Mouse (Mus musculus) neural tube, embryonic 13.5 days (tissue): ENCODE measurements around the gene Rpl10a. TPM values are rescaled to one million over a fixed set of nuclear protein-coding genes. Genes with fewer than 3 reads are reported as not detected.
"Not testable (repeated sequence)": the region's sequence is repeated elsewhere in the genome, so short reads cannot be mapped to it uniquely, and the experiment has no call there.

Experiments
- ATAC-seq: fragments of 200-750 bp; cut with Nextera tagmentation; 2 replicates; pipeline ENCODE4 v1.8.0; 2017; ENCODE audit warnings: low read depth, mild to moderate bottlenecking, moderate TSS enrichment, moderate library complexity
- H3K27ac ChIP-seq: fragments of 300-500 bp; sonication (generic); replicated peaks from 2 replicates; pipeline ENCODE4 v1.5.1; 2015; ENCODE audit warnings: moderate library complexity, mild to moderate bottlenecking, inconsistent platforms
- H3K27me3 ChIP-seq: fragments of 300-500 bp; sonication (generic); 2 replicates; pipeline ENCODE4 v1.6.1; 2015; ENCODE audit warnings: mild to moderate bottlenecking, inconsistent platforms
- H3K36me3 ChIP-seq: fragments of 300-500 bp; sonication (generic); 2 replicates; pipeline ENCODE4 v1.6.1; 2015; ENCODE audit warnings: mild to moderate bottlenecking, inconsistent platforms
- H3K4me1 ChIP-seq: fragments of 300-500 bp; sonication (generic); replicated peaks from 2 replicates; pipeline ENCODE4 v1.6.1; 2015; ENCODE audit warnings: inconsistent platforms
- H3K4me2 ChIP-seq: fragments of 300-500 bp; sonication (generic); 2 replicates; pipeline ENCODE4 v1.6.1; 2015; ENCODE audit warnings: inconsistent platforms, mild to moderate bottlenecking, moderate library complexity
- H3K4me3 ChIP-seq: fragments of 300-500 bp; sonication (generic); 2 replicates; pipeline ENCODE4 v1.5.1; 2015; ENCODE audit warnings: mild to moderate bottlenecking, inconsistent platforms
- H3K9ac ChIP-seq: fragments of 300-500 bp; sonication (generic); 2 replicates; pipeline ENCODE4 v1.6.1; 2015; ENCODE audit warnings: moderate library complexity, mild to moderate bottlenecking, inconsistent platforms
- H3K9me3 ChIP-seq: fragments of 300-500 bp; sonication (generic); 2 replicates; pipeline ENCODE4 v1.6.1; 2016; ENCODE audit warnings: inconsistent platforms
- WGBS: fragments of 180-500 bp; shearing (Covaris S2); methylation state at CpG from one replicate; pipeline ENCODE4 v1.1.7; 2015; 5-methylcytosine and 5-hydroxymethylcytosine counted together
- polyA plus RNA-seq: library from polyadenylated mRNA; unstranded; fragments of >200 nt; fragmentation: Nextera tagmentation; extraction: Ambion mirVana; gene quantifications from 2 replicates; pipeline ENCODE4 v1.2.1, GENCODE M21; 2015

Gene Rpl10a
- polyA plus RNA-seq, 1 experiment from 2014 or later: 381 TPM

DNA sequence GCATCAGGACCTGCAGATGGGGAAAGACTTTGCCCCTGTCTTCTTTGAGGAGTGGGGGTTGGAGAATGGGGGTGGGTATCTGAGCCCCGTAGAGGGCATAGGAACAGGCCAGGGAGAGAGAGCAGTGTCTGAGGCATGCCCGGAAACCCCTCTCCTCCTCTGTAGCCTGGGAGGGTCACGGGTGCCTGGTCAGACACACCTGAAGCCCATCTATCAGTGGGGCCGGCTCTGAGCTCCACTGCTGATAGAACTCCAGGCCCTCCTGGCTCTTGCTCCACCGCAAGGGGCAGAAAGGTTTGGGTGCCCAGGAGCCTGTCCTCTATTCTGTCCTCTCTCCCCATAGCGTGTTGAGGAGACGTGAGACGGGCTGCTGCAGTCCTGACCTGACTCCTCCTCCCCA lies 2.5 kb upstream of the Rpl10a start:
- no peaks in the 10 kb centered on the region; the same call in 1 of the 2 replicates for H3K9me3 ChIP-seq
- WGBS: 92% methylated on average over 8 of the region's 8 CpGs
- ATAC-seq: no peak
- no peaks in the 10 kb centered on the region for H3K27me3 ChIP-seq
- H3K4me1 ChIP-seq: peaks cover 23% of the 10 kb centered on the region
- no peak overlapping the region for H3K9ac ChIP-seq
- H3K4me2 ChIP-seq: no peak overlapping the region
- no peak overlapping the region for H3K4me3 ChIP-seq
- H3K36me3 ChIP-seq: peaks cover 39% of the 10 kb centered on the region
- no peak overlapping the region for H3K27ac ChIP-seq

- Histone ChIP-seq H3K9me3 (no peaks in the 10 kb centered on the region; the same call in 1 of the 2 replicates), H3K27me3 (no peaks in the 10 kb centered on the region), H3K4me2 (no peak overlapping the region), H3K4me3 (no peak overlapping the region), H3K36me3 (peaks cover 40% of the 10 kb centered on the region), H3K4me1 (peaks cover 28% of the 10 kb centered on the region), H3K9ac (peak overlapping the region; percentile 84), H3K27ac (no peak overlapping the region; the same call in 1 of the 2 replicates)
- 85% methylated on average over 3 of the region's 3 CpGs for whole genome bisulfite sequencing
- no peak for ATAC-seq
Observed at GRCm38 (mm10) chr17:28326951-28327350, 1.3 kb upstream of the Rpl10a start.

GRCm38 (mm10) chr17:28327673-28328325 lies 472 bp upstream of the Rpl10a start:
- no peaks in the 10 kb centered on the region for H3K27me3 ChIP-seq
- peaks cover 40% of the 10 kb centered on the region for H3K36me3 ChIP-seq
- H3K4me2 ChIP-seq: peak overlapping the region; percentile 96
- H3K27ac ChIP-seq: peak overlapping the region; percentile 96
- H3K4me1 ChIP-seq: peaks cover 28% of the 10 kb centered on the region
- peak; percentile 73 for ATAC-seq
- 9% methylated on average over 22 of the region's 22 CpGs for WGBS
- H3K9me3 ChIP-seq: no peaks in the 10 kb centered on the region; the same call in 1 of the 2 replicates
- H3K4me3 ChIP-seq: peak overlapping the region; percentile 94
- H3K9ac ChIP-seq: peak overlapping the region; percentile 84

DNA sequence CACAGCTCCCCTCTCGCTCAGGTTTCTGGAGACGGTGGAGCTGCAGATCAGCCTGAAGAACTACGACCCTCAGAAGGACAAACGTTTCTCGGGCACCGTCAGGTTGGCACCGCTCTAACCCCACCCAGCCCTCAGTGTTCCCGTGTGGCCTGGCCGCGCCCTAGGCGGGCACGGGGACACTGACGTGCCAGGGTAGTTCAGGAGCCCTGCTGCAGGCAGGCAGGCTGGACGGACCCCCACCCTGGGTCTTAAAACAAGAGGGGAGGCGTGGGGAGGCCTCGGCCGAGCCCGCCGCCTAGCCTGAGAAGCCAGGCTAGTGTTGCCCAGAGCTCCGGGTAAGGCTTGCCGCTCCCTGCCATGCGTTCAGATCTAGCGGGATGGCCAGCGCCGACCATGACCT lies 675 bp downstream of the Rpl10a start:
- H3K36me3 ChIP-seq: peaks cover 37% of the 10 kb centered on the region
- H3K4me2 ChIP-seq: peak overlapping the region; percentile 96
- H3K4me3 ChIP-seq: peak overlapping the region; percentile 94
- H3K4me1 ChIP-seq: peaks cover 35% of the 10 kb centered on the region
- no peaks in the 10 kb centered on the region for H3K27me3 ChIP-seq
- peak overlapping the region; percentile 99 for H3K9ac ChIP-seq
- WGBS: under 1% methylated on average over 25 of the region's 25 CpGs
- no peaks in the 10 kb centered on the region; the same call in 1 of the 2 replicates for H3K9me3 ChIP-seq
- peak; percentile 45 for ATAC-seq
- H3K27ac ChIP-seq: peak overlapping the region; percentile 96

DNA sequence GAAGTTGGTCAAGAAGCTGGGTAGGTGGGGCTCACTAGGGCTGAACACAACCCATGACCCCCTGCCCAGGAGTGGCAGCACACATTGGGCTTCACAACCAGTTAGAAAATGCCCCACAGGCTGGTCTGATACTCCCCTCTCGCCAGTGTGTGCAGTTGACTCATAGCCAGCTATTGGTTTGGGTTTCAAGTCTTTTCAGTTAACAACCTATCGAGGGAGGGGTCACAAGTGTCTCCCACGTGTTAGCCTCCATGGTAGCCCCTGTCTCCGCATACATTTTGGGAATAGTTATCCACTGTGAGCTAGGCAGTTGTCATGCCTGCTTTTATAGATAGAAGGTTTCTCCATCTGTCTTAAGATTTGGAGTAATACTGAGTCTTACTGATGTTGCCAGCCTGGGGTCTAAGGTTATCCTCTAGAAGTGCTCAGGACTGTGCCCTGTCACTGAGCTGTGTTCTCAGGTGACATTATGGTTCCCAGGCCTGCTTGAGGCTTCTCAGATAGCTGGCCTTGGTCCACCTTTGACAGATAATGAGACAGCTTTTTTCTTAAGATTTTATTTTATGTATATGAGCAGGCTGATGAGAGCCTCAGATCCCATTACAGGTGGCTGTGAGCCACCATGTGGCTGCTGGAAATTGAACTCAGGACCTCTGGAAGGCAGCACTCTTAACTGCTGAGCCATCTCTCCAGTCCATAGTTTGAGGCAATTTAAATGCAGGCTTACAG lies 1.4 kb downstream of the Rpl10a start:
- 9% methylated on average over 4 of the region's 4 CpGs for WGBS
- peaks cover 30% of the 10 kb centered on the region for H3K36me3 ChIP-seq
- H3K4me1 ChIP-seq: peaks cover 35% of the 10 kb centered on the region
- H3K4me2 ChIP-seq: peak overlapping the region; percentile 96
- peak overlapping the region; percentile 99 for H3K9ac ChIP-seq
- no peak overlapping the region for H3K27ac ChIP-seq
- H3K9me3 ChIP-seq: no peaks in the 10 kb centered on the region; the same call in 1 of the 2 replicates
- H3K4me3 ChIP-seq: peak overlapping the region; percentile 94
- no peak for ATAC-seq
- no peaks in the 10 kb centered on the region for H3K27me3 ChIP-seq

DNA sequence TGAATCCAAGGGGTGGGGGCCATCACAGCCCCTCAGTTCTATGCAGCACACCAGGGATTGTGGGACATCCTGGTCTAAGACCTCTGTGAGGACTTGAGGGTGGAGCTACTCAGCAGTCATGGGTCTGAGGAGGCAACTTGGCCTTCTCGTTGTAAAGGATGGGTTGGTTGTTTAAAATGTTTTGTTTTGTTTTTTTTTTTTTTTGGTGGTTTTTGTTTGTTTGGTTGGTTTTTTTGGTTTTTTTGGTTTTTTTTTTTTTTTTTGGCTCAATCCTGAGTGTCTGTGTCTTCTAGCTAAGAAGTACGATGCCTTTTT lies 1.9 kb downstream of the Rpl10a start:
- WGBS: 55% methylated on average over 2 of the region's 2 CpGs
- no peak for ATAC-seq
- no peaks in the 10 kb centered on the region for H3K27me3 ChIP-seq
- H3K4me1 ChIP-seq: peaks cover 35% of the 10 kb centered on the region
- H3K9ac ChIP-seq: peak overlapping the region; percentile 99
- peaks cover 27% of the 10 kb centered on the region for H3K36me3 ChIP-seq
- no peak overlapping the region for H3K27ac ChIP-seq
- peak overlapping the region; percentile 94 for H3K4me3 ChIP-seq
- H3K4me2 ChIP-seq: peak overlapping the region; percentile 96
- no peaks in the 10 kb centered on the region for H3K9me3 ChIP-seq

GRCm38 (mm10) chr17:28330590-28330989 lies 2.3 kb downstream of the Rpl10a start:
- not testable (repeated sequence) for H3K27ac ChIP-seq, ATAC-seq, H3K9ac ChIP-seq, H3K9me3 ChIP-seq, H3K4me3 ChIP-seq, H3K27me3 ChIP-seq
- peaks cover 27% of the 10 kb centered on the region for H3K36me3 ChIP-seq
- 0 out of 2 replicates have a peak overlapping the region, but pooled peaks have one; percentile 5 for H3K4me2 ChIP-seq
- H3K4me1 ChIP-seq: peaks cover 35% of the 10 kb centered on the region
- WGBS: 67% methylated on average over 8 of the region's 8 CpGs

DNA sequence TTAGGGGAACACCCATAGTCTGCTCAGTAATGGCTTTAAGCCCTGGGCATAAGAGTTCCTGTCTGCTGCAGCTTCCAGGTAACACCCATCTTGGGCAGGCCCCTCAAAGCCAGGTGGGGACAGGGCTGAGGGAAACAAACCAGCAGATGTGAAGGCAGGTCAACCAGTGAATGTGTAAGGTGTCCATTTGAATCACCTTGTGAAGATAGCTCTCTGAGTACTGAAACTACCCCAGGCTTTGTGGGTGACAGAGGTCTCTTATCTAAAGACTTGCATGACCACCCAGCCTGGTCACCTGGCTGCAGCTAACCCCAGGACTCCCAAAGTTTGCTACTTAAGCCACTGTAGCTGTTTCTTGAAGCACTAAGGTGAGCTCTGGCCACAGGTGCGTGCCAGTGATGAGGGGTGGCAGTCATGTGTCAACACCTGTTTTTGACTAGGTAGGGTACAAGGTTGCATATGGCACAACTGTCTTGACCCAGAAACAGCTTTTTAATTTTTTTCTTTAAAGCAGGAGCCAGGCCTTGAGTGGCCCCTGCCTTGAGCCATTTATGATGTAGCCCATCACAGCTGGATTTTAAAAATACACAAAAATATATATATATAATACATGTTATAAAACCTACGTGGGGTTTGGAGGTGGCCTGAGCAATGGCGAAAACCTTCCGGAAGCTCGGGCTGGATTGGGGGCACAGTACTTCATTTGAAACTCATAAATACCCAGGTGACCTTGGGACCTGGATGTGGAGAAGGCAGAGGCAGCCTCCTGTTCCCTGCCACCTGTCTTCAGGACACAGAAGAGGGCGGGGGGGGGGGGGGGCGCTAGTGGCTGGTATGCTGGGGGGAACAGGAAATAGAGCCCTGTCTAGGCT lies 3.2 kb downstream of the Rpl10a start:
- Histone ChIP-seq H3K4me2 (no peak overlapping the region), H3K27ac (no peak overlapping the region)
- WGBS: 36% methylated on average over 7 of the region's 7 CpGs

DNA sequence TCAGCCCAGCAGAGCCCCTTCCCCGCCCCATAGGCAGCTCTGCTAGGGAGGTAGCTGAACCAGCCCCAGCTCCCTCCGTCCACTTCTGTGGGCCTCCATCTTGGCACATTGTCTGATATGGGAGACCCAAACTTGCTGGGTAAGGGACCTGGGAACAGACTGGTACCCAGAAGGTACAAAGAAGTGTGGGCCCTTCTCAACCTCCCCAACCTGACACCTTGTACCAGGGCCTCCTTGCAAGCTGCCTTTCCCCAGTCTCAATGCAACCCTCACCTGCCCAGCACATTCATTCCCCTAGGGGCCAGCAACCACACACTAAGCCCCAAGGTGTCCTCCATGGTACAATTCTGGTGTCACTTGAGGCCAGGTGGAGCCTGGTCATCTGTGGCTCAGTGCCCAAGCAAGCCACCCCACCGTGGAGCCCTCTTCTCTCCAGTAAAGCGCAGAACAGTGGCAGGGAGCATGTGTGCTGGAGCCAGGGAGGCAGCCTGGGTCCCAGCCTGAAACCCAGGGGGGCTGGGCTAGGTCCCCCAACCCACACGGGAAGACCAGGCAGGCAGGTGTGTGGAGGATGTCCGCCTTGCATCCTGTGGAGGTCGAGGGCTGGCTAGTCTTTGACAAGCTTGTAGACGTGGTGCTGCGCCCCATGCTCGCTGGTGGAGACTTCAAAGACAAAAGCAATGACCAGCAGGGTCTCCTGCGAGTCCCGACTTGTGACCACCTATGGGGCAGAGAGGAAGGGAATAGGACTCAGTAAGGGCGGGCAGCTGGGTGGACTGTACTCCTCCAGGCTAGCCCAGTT lies 4.0 kb downstream of the Rpl10a start:
- H3K9ac ChIP-seq: no peak overlapping the region
- H3K9me3 ChIP-seq: no peaks in the 10 kb centered on the region
- 45% methylated on average over 13 of the region's 13 CpGs for WGBS
- peaks cover 34% of the 10 kb centered on the region for H3K4me1 ChIP-seq
- ATAC-seq: no peak
- H3K27me3 ChIP-seq: no peaks in the 10 kb centered on the region
- no peak overlapping the region for H3K4me2 ChIP-seq
- no peak overlapping the region for H3K4me3 ChIP-seq
- peaks cover 23% of the 10 kb centered on the region for H3K36me3 ChIP-seq
- H3K27ac ChIP-seq: no peak overlapping the region

More for the DNA sequence above, 3.2 kb downstream of the Rpl10a start:
- H3K9me3 ChIP-seq: no peaks in the 10 kb centered on the region
- peaks cover 23% of the 10 kb centered on the region for H3K36me3 ChIP-seq
- peaks cover 35% of the 10 kb centered on the region for H3K4me1 ChIP-seq
- H3K27me3 ChIP-seq: no peaks in the 10 kb centered on the region
- no peak overlapping the region for H3K4me3 ChIP-seq
- ATAC-seq: no peak
- no peak overlapping the region for H3K9ac ChIP-seq

- Histone ChIP-seq H3K4me3 (no peak overlapping the region), H3K9ac (no peak overlapping the region), H3K36me3 (peaks cover 23% of the 10 kb centered on the region), H3K27ac (no peak overlapping the region), H3K27me3 (no peaks in the 10 kb centered on the region), H3K4me2 (no peak overlapping the region; the same call in 1 of the 2 replicates), H3K4me1 (peaks cover 26% of the 10 kb centered on the region), H3K9me3 (no peaks in the 10 kb centered on the region)
- no peak for ATAC-seq
- WGBS: 59% methylated on average over 31 of the region's 31 CpGs
Observed at GRCm38 (mm10) chr17:28332915-28333546, 4.8 kb downstream of the Rpl10a start.

- H3K9me3 ChIP-seq: no peaks in the 10 kb centered on the region
- H3K27me3 ChIP-seq: no peaks in the 10 kb centered on the region
- no peak for ATAC-seq
- H3K4me2 ChIP-seq: no peak overlapping the region
- peaks cover 15% of the 10 kb centered on the region for H3K36me3 ChIP-seq
- WGBS: 70% methylated on average over 10 of the region's 10 CpGs
- H3K9ac ChIP-seq: no peak overlapping the region
- H3K4me1 ChIP-seq: peaks cover 12% of the 10 kb centered on the region
- H3K27ac ChIP-seq: no peak overlapping the region
- H3K4me3 ChIP-seq: no peak overlapping the region
Observed at GRCm38 (mm10) chr17:28335267-28335666, 7.0 kb downstream of the Rpl10a start.
